Mouse (Mus musculus): ENCODE data around the gene Aldh1a2.

GRCm38 (mm10) chr9:71166019-71166705 is 49.4 kb upstream of the Aldh1a2 start:
- TF ChIP-seq CTCF (IDR thresholded peaks at IDR 0.05; ENCODE audit: low read depth, low read length) (no peak), GATA1 (IDR thresholded peaks at IDR 0.05; ENCODE audit: borderline replicate concordance, low read length) (no peak)

Measured in G1E (cell line).